Mouse (Mus musculus) lung, postnatal 0 days (tissue): Measurements from ENCODE around the gene Gls.

Experiments used
- CTCF ChIP-seq: IDR thresholded peaks from 2 replicates; pipeline ENCODE4 v1.5.1; 2016; ENCODE audit warnings: antibody characterized with exemption, mild to moderate bottlenecking
- EP300 ChIP-seq: IDR thresholded peaks from 2 replicates; pipeline ENCODE4 v1.6.1; 2016; ENCODE audit warnings: antibody characterized with exemption, mild to moderate bottlenecking, control low read depth

- TF ChIP-seq CTCF = no peak
- no peak for TF ChIP-seq EP300
These were observed 57.0 kb downstream of the Gls start for GRCm38 (mm10) chr1:52175983-52176382.
